Mouse (Mus musculus) cerebellum, adult 11 months (tissue): ENCODE data around the gene Dnal4.

ENCODE experiments used
- DNase-seq: peaks from one replicate; pipeline ENCODE4 v3.0.0; 2022

Dnal4 gene

DNA sequence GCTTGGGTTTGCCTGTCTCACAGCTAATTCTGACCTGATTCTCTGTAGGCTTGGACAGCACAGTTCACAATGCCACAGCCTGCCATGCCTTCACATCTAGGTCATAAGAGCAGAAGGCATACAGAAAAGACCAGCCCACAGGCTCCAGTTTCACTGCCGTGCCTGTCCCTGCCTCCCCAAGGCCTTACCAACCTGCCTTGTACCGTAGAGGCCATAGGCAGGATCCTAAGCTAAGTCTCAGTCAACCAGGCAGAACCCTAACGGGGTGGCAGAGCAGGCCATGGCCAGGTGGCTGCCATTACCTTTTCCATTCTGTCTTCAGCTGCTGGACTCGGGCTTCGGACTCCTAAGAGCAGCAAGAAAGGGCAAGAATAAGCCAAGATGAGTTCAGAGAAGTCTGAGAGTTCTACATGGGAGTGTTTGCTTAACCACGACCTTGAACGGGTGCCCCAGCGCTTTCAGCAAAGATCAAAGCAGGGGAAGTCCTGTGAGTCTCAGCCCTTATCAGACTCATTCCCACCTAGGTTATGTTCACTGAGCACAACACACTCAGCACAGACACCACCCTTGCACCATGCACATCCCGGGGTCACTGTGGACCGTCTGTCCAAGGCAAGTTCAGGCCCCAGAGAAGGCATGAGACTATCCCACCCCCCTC, 48.8 kb downstream of the Dnal4 start:
- DNase-seq, result no peak

DNA sequence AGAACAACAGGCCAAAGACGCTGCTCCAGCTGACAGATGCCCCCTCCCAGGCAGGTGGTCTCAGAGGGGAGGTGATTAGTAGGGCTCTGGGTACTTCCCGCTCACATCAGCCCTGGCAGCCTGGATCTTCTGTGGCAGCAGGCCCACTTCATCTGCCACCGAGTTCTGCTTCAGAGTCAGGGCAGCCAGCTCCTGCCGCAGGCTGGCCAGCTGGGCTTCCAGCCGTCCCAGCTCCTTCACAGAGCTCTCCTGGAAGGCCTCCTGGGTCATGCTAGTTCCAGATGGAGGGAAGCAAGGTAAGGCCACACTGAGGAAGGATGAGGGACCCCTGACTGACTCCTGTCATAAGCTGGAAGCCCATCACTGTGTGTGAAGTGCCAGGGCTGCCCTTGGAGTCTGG, 49.3 kb downstream of the Dnal4 start:
- no peak for DNase-seq

DNA sequence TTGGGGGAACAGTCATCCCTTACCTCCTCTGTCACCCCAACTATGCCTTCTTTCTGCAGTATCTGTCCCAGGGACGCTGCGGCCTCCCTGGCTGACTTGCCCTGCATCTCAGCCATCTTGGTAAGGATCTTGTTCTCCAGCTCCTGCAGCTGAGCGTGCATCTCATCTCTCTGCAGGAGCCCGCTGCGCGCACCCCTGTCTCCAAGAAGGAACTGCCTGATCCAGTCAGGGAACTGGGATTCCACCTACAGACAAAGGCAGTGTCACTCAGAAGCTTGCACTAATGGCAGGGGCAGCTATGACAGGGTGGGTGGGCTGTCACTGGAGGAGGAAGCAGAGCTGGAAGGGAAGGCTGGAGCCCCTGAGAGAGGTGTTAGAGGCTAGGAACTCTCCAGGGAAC, 49.8 kb downstream of the Dnal4 start:
- DNase-seq, result no peak

DNA sequence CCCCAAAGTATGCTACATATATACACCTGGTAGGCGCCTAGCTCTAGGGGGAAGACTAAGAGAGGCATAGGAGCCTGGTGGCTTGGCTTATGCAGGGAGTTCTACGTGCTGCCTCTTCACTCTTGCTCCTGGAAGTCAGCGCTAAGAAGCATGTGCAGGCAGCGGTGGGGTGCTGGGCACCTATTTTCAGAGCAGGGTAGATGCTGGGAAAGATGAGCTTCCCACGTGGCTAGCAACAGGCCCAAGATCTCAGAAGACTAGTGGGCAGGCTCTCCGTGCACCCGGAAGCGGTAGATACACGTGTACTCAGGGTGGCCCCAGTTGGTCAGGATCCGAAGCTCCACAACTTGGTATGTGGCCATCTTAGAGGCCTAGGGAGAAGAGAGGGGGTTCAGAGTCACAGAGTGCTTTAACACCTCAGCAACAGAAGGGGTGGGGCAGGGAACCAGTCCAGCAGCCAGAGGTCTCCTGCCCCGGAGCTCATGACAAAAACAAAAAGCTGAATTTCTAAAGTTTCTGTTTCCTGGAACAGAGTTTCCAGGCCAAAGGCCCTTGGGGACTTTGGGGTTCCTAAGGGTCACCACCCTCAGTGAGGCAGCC, 52.4 kb downstream of the Dnal4 start:
- no peak for DNase-seq

DNA sequence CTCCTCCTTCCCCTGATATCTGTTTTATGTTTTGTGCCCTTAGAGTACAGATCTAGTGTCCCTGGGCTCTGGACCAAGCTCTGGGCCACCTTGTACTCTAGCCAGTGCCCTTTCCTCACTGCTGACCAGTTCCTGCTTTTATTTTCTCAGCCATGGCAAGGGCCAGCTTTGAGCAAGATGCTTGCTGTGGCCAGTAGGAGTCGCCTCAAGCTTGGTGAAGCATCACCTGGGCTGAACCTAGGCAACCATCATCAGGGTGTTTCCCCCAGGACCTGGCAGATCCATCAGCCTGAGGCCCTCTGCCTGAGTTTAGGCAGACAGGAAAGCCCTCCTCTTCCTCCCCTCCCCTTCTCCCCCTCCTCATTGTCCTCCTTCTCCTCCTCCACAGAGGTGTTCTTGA, 54.2 kb downstream of the Dnal4 start:
- DNase-seq, result no peak

DNA sequence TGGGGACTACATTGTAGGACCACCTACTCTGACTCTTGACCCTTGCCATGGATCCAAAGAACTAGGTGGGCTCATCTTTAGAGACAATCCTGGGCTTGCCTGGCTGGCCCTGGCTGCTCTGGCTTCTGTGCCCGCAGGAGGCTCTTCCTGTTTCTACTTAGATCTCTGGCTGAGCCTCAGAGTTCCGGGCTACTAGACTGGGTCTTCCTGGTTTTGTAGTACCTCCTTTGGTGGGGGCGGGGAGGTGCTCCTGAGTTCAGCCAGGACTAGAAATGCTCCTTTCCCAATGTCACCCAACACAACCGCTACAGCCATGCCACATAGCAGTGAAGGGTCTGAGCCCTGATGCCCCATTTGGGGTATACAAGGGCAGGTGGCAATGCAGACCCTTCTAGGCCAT, 56.9 kb downstream of the Dnal4 start:
- DNase-seq, result no peak

DNA sequence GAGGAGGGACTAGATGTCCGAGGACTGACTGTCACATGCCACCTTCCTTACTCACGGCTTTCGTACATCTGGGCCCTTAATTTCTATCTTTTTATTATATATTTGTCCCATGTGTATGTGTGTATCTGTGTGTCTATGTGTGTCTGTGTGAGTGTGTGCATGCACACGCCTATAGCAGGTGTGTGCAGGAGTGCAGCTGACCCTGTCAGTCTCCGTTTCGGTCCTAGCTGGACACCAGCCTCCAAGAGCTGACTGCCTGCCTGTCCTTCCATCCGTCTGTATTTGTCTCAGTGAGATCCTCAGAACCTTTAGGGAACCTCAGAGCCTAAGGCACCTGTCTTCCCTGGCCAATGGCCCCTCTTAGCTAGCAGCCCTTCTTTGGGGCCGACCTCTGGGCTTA, 57.4 kb downstream of the Dnal4 start:
- no peak for DNase-seq

DNA sequence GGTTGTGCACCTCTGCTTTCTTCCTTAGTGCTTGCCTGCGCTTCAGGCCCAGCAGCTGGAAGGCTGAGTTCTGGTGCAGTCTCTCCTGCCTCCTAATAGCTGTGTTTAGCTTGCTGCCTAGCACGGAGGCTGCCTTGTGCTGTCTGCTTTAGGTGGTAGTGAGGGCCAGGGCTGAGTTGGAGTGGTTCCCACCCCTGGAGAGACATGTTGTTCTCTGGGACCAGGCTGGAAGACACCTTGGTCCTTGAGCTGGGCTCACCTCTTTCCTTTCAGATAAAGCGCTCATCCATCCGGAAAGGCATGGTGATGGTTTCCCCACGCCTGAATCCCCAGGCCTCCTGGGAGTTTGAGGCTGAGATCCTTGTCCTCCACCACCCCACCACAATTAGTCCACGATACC, 60.9 kb downstream of the Dnal4 start:
- DNase-seq, result peak; percentile 48

DNA sequence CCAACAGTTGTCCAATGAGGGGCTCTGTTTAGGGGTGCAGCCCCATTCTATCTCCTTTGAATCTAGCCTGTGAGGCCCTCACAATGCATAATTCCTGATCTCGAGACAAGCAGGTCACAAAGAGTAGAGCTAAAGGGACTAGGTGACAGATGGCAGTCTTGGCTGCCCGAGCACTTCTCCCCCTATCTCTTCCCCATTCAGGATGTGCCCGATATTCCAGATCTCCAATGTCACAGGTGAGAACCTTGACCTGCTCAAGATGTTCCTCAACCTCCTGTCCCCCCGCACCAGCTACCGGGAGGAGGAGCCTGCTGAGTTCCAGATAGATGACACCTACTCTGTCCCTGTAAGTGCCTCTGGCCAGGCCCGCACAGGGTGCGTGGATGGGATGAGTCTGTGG, 62.0 kb downstream of the Dnal4 start:
- peak; percentile 54 for DNase-seq
